Mouse (Mus musculus) heart, embryonic 16.5 days (tissue): Measurements from ENCODE around the gene Gm614. TPM values are rescaled to one million over a fixed set of nuclear protein-coding genes. Genes with fewer than 3 reads are reported as not detected.

Source experiments
- ATAC-seq: fragments of 200-750 bp; cut with Nextera tagmentation; replicated peaks from 2 replicates; pipeline ENCODE4 v1.8.0; 2017; ENCODE audit warnings: moderate number of reproducible peaks; ENCODE audit not compliant: insufficient read depth, low FRiP score; ENCODE audit errors: extremely low read depth
- H3K27ac ChIP-seq: fragments of 300-500 bp; sonication (generic); 2 replicates; pipeline ENCODE4 v1.5.1; 2014; ENCODE audit warnings: mild to moderate bottlenecking, low read length, control low read depth, moderate library complexity
- H3K27me3 ChIP-seq: fragments of 300-500 bp; sonication (generic); 2 replicates; pipeline ENCODE4 v1.6.1; 2014; ENCODE audit warnings: low read length, mixed read lengths; ENCODE audit not compliant: control insufficient read depth, insufficient read depth
- H3K36me3 ChIP-seq: fragments of 300-500 bp; sonication (generic); 2 replicates; pipeline ENCODE4 v1.6.1; 2014; ENCODE audit not compliant: control insufficient read depth, insufficient read depth
- H3K4me1 ChIP-seq: fragments of 300-500 bp; sonication (generic); 2 replicates; pipeline ENCODE4 v1.6.1; 2014; ENCODE audit warnings: low read length, mixed read lengths; ENCODE audit not compliant: control insufficient read depth, insufficient read depth
- H3K4me2 ChIP-seq: fragments of 300-500 bp; sonication (generic); 2 replicates; pipeline ENCODE4 v1.6.1; 2014; ENCODE audit warnings: low read depth, mild to moderate bottlenecking, control low read depth, low read length
- H3K4me3 ChIP-seq: fragments of 300-500 bp; sonication (generic); 2 replicates; pipeline ENCODE4 v1.5.1; 2014; ENCODE audit warnings: mild to moderate bottlenecking, control low read depth, low read length
- H3K9ac ChIP-seq: fragments of 300-500 bp; sonication (generic); 2 replicates; pipeline ENCODE4 v1.6.1; 2014; ENCODE audit warnings: low read length, control low read depth
- H3K9me3 ChIP-seq: fragments of 300-500 bp; sonication (generic); replicated peaks from 2 replicates; pipeline ENCODE4 v1.6.1; 2016; ENCODE audit warnings: low read length; ENCODE audit not compliant: control insufficient read depth
- WGBS: fragments of 180-500 bp; shearing (Covaris S2); extraction: QIAGEN DNeasy Blood & Tissue Kit; methylation state at CpG from one replicate; pipeline ENCODE4 v1.1.7; 2014; 5-methylcytosine and 5-hydroxymethylcytosine counted together
- polyA plus RNA-seq: library from polyadenylated mRNA; unstranded; fragments of >200 nt; fragmentation: Nextera tagmentation; extraction: Ambion mirVana; gene quantifications from 2 replicates; pipeline ENCODE4 v1.2.1, GENCODE M21; 2015

The Gm614 gene
- polyA plus RNA-seq, 1 experiment from 2014 or later: 0.33 TPM

DNA sequence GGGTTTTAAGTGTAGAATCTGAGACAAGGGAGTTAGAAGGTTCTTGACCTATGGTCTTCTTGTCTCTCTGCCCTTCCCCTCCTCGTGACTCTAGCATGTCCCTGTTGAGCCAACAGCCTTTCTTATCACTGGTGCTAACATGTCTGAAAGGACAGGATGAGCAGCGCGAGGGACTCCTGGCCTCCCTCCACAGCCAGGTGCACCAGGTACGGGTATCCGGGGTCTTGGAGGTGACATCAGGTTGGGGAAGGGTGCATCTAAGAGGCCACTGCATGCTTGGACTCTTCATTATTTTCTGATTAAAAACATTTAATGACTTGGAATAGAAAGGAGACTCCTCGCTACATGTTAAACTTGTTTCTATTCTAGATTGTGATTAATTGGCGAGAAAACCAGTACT, 25.2 kb upstream of the Gm614 start:
- peaks cover 31% of the 10 kb centered on the region for H3K36me3 ChIP-seq
- WGBS: 91% methylated on average over 7 of the region's 7 CpGs
- no peak overlapping the region for H3K9ac ChIP-seq
- H3K4me1 ChIP-seq: no peaks in the 10 kb centered on the region
- H3K4me2 ChIP-seq: no peak overlapping the region
- no peaks in the 10 kb centered on the region for H3K9me3 ChIP-seq
- no peak for ATAC-seq
- no peak overlapping the region for H3K4me3 ChIP-seq
- no peak overlapping the region for H3K27ac ChIP-seq
- no peaks in the 10 kb centered on the region for H3K27me3 ChIP-seq

DNA sequence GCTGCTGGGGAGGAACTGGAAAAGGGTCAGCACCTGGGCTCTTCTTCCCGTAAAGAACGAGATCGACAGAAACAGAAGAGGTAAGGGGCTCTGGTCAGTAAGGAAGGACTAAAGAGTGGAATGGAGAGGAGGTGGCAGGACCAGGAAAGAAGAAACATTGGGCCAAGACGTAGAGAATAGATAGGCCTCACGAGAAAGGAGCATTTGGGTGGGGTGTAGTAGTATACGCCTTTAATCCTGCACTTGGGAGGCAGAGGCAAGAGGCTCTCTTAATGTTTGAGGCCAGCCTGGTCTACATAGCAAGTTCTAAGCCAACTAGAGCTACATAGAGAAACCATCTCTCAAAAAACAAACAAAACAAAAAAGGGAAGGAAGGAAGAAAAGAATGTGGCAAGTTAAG, 24.6 kb upstream of the Gm614 start:
- H3K27me3 ChIP-seq: no peaks in the 10 kb centered on the region
- no peak overlapping the region for H3K9ac ChIP-seq
- peaks cover 30% of the 10 kb centered on the region for H3K36me3 ChIP-seq
- H3K4me1 ChIP-seq: no peaks in the 10 kb centered on the region
- no peaks in the 10 kb centered on the region for H3K9me3 ChIP-seq
- no peak overlapping the region for H3K27ac ChIP-seq
- H3K4me2 ChIP-seq: no peak overlapping the region
- H3K4me3 ChIP-seq: no peak overlapping the region
- 88% methylated on average over 6 of the region's 6 CpGs for WGBS
- no peak for ATAC-seq

DNA sequence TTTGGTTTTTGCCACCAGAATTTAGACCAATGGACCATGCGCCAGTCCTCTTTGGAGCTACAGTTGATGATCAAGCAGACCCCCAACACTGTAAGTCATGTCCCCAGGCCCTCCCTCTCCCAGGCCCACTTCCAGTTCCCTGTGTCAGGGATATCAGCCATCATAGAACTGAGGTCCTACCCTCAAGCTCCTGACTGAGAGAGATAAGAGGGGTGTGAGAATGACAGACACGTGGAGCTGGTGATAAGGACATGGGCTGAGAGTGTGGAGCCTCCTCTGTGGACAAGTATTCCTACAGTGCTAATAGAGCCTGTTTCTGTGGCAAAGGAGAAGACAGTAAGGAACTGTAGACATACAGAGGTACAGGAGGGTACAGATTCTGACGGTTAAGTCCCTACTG, 23.8 kb upstream of the Gm614 start:
- no peak overlapping the region for H3K9ac ChIP-seq
- ATAC-seq: no peak
- no peaks in the 10 kb centered on the region for H3K27me3 ChIP-seq
- no peak overlapping the region for H3K4me3 ChIP-seq
- H3K27ac ChIP-seq: no peak overlapping the region
- H3K9me3 ChIP-seq: no peaks in the 10 kb centered on the region
- H3K36me3 ChIP-seq: peaks cover 27% of the 10 kb centered on the region
- no peaks in the 10 kb centered on the region for H3K4me1 ChIP-seq
- 55% methylated on average over 3 of the region's 3 CpGs for WGBS
- H3K4me2 ChIP-seq: no peak overlapping the region

DNA sequence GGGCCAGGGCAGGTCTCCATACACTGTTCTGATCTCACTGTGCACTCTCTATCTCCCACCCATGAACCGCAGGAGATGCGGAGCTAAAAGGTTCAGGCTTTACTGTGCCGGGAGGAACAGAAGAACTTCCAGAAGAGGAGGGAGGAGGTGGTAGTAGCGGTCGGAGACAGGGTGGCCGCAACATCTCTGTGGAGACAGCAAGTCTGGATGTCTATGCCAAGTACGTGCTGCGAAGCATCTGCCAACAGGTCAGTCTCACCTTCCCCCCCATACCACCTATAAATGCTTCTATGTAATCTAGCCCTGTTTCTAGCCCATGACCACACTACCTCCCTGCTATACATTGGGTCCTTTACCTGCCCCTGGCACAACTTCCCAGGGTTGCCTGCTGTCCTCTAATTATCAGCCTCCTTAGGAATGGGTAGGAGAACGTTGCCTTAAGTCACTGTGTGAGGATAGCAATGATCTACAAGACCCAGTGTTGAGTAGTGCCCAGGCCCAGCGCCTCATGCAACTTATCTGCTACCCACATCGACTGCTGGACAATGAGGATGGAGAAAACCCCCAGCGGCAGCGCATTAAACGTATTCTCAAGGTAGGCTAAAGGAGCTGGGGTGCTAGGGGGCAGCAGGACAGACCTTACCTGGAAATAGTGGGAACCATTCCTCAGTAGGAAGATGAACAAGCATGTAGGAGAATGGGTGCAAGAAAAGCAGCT, 22.3 kb upstream of the Gm614 start:
- H3K4me2 ChIP-seq: no peak overlapping the region
- H3K9me3 ChIP-seq: no peaks in the 10 kb centered on the region
- H3K9ac ChIP-seq: no peak overlapping the region
- no peak for ATAC-seq
- H3K36me3 ChIP-seq: peaks cover 34% of the 10 kb centered on the region
- 82% methylated on average over 13 of the region's 14 CpGs for WGBS
- no peak overlapping the region for H3K27ac ChIP-seq
- no peak overlapping the region for H3K4me3 ChIP-seq
- H3K4me1 ChIP-seq: no peaks in the 10 kb centered on the region
- H3K27me3 ChIP-seq: no peaks in the 10 kb centered on the region

DNA sequence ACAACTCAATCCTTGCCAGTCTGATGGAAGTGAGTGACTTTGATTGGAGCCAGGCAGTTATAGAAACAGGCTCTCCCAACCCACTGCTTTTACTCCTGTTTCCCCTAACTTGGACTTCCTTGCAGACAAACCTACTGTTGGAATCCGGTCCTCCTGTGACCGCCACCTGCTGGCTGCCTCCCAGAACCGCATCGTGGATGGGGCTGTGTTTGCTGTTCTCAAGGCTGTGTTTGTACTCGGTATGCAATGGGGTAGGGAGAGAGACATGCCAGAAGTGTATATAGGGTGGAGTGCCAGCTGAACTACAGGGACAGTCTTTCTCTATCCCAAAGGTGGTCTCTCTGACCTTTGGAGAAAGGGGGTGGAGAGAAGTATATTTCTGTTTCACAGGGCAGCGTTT, 21.7 kb upstream of the Gm614 start:
- 22% methylated on average over 6 of the region's 6 CpGs for WGBS
- Histone ChIP-seq H3K4me3 (no peak overlapping the region), H3K4me1 (no peaks in the 10 kb centered on the region), H3K27me3 (no peaks in the 10 kb centered on the region), H3K36me3 (peaks cover 37% of the 10 kb centered on the region), H3K9me3 (no peaks in the 10 kb centered on the region), H3K9ac (no peak overlapping the region), H3K27ac (no peak overlapping the region), H3K4me2 (no peak overlapping the region)
- 0 out of 2 replicates have a peak, but pooled peaks have one; percentile 45 for ATAC-seq

DNA sequence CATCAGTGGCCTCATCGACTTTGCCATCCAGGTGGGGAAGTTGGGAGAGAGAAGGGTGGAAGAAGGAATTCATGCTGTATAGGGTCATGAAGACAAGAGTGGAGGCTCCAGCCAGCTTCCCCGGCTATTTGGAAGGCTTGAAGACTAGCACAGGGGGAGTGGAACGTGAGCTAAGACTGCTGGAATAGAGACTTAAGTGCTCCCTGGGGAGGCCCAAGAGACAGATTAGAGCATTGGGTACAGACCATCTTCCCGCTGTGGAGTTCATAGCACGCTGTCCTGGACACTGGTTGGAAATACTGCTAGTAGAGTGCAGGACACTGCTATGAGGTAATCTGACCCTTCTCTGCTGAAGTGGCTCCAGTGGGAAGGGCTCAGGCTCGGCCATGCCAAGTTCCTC, 19.0 kb upstream of the Gm614 start:
- Histone ChIP-seq H3K27ac (no peak overlapping the region), H3K9ac (no peak overlapping the region), H3K36me3 (peaks cover 34% of the 10 kb centered on the region), H3K27me3 (no peaks in the 10 kb centered on the region), H3K4me3 (no peak overlapping the region), H3K4me2 (no peak overlapping the region), H3K9me3 (no peaks in the 10 kb centered on the region), H3K4me1 (no peaks in the 10 kb centered on the region)
- ATAC-seq: no peak
- WGBS: 70% methylated on average over 6 of the region's 6 CpGs

DNA sequence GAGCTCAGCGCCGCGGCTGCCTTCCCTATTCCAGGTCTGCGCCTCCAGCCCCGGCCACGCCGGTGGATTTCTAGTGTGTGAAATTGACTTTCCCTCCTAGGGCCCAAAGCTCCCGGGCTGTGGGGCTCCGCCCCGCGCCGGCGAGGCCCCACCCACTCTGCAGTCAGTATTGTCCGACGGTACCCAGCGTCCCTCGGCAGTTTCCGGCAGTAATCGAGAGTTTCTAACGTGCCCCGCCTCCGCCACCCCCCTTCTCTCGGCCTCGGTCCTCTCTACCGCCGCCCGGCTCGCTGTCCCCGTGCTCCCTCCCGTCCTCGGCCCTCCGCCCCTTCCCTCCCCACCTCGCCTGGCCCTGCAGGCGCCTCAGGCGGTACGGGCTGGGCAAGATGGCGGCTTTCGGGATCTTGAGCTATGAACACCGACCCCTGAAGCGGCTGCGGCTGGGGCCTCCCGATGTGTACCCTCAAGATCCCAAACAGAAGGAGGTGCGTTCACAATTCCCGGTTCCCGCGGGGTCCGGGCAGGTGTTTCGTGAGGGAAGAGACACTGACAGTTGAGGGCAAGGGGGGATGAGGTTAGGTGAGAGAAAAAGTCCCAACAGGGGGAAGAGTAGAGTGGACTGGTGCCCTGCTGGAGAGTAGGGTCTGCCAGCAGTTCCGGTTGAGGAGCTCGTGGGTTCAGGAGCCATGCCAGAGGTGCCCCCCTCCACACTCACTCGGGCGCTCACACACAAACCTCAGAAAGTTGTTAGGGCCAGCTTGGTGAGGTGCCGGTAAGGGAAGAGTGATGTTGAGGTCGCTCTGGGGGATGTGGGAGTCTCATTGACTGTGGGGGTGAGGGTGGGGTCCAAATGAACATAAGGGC, 10.3 kb upstream of the Gm614 start, which contains the start of gene Med12:
Gene Med12 (plus strand): TSS at position 156 of the 864 bp plus-strand sequence.
- peak within 1 kb of the TSS; percentile 85 for H3K9ac ChIP-seq
- H3K27ac ChIP-seq: peak within 1 kb of the TSS; percentile 82
- 18% methylated on average over 51 of the region's 54 CpGs for WGBS

DNA sequence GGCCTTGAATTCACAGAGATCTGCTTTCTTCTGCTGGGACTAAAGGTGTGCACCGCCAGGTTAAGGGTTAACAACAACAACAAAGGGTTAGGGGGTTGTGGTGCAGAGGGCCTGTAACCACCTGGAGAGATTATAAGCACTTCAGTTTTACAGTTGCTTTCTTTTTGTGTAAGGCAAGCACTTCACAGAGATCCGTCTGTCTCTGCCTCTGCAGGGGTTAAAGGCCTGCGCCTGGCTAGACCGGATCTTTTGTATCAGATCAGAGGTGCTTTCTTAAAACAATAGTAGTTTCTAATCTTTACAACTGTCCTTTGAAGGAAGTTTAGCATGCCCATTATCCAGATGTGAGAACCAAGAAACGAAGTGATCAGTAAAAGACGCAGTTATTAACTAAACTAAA, 9.6 kb upstream of the Gm614 start:
- Histone ChIP-seq H3K27ac (peak overlapping the region; percentile 67; the same call in 1 of the 2 replicates), H3K9ac (peak overlapping the region; percentile 62), H3K27me3 (no peaks in the 10 kb centered on the region; the same call in 1 of the 2 replicates), H3K9me3 (no peaks in the 10 kb centered on the region), H3K36me3 (peaks cover 6% of the 10 kb centered on the region; the same call in 1 of the 2 replicates), H3K4me2 (peak overlapping the region; percentile 68), H3K4me1 (no peaks in the 10 kb centered on the region), H3K4me3 (peak overlapping the region; percentile 72)
- 28% methylated on average over 6 of the region's 6 CpGs for WGBS
- ATAC-seq: no peak

More for the DNA sequence above, 10.3 kb upstream of the Gm614 start, which contains the start of gene Med12:
- peak; percentile 96 for ATAC-seq
- Histone ChIP-seq H3K9me3 (no peaks in the 10 kb centered on the region), H3K27me3 (no peaks in the 10 kb centered on the region; the same call in 1 of the 2 replicates), H3K4me2 (peak within 1 kb of the TSS; percentile 68), H3K4me3 (peak within 1 kb of the TSS; percentile 72), H3K36me3 (peaks cover 7% of the 10 kb centered on the region; the same call in 1 of the 2 replicates), H3K4me1 (no peaks in the 10 kb centered on the region)

DNA sequence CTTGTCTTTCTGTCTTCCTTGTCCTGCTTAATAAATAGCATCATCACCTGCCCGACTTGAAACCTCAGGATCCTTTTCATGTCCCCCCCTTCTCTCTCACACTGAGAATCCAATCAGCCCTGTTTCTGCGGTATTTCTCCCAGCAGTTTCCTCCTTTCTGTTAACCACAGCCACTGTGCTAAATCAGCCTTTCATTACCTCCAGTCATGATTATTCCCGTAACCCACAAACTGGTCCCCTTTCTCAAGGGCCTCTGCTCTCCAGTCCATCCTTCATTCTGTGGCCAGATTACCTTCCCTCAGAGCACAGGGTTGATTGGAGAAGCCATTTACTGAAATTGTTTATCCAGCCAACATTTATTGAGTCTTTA, 4.9 kb upstream of the Gm614 start, which contains the start of gene Gm20489:
Gene Gm20489 (minus strand): TSS at position 269 of the 370 bp plus-strand sequence.
- H3K9me3 ChIP-seq: no peaks in the 10 kb centered on the region
- H3K27ac ChIP-seq: peak within 1 kb of the TSS; percentile 31; the same call in 1 of the 2 replicates
- ATAC-seq: no peak
- H3K4me2 ChIP-seq: peak within 1 kb of the TSS; percentile 43
- WGBS: 53% methylated on average over 3 of the region's 3 CpGs
- peak within 1 kb of the TSS; percentile 39 for H3K4me3 ChIP-seq
- H3K4me1 ChIP-seq: no peaks in the 10 kb centered on the region
- H3K9ac ChIP-seq: peak within 1 kb of the TSS; percentile 29; the same call in 1 of the 2 replicates
- no peaks in the 10 kb centered on the region for H3K36me3 ChIP-seq
- no peaks in the 10 kb centered on the region; the same call in 1 of the 2 replicates for H3K27me3 ChIP-seq
